9 mouse cellular contexts compared by ENCODE assay signal in genomic region chr15:78258246-78258865, GRCm38 (mm10). TPM values are rescaled to one million over a fixed set of nuclear protein-coding genes. Genes with fewer than 3 reads are reported as not detected.
A peak's percentile ranks its signal among the peaks of the same experiment; 100 is the strongest.
DNase-seq lines count a peak whose midpoint lies in the region; ATAC-seq and TF ChIP-seq lines count a peak whose summit lies in the region.
"Had no signal": no experiment of that assay in that cellular context is flagged by ENCODE, and none has a peak within 500 bp of the region (broad histone marks: within the 10 kb centered on the region; RNA-seq: fewer than 3 reads in every experiment).

No protein-coding gene starts in this region.

- H3K9ac ChIP-seq in liver, embryonic 11.5 days (ENCODE audit: low read depth, low read length), result no peak overlapping the region
- H3K9ac ChIP-seq in forebrain, embryonic 11.5 days (ENCODE audit: low read length), result no peak overlapping the region
- no peak overlapping the region for H3K9ac ChIP-seq in hindbrain, postnatal 0 days (replicated peaks; ENCODE audit: low read length)
- H3K9ac ChIP-seq: hindbrain, embryonic 15.5 days had no signal

- H3K27me3 ChIP-seq in liver, embryonic 11.5 days (replicated peaks; ENCODE audit: control insufficient read depth, insufficient read depth, low read length), result 0 out of 2 replicates have a peak, but pooled peaks cover 2% of the 10 kb centered on the region
- no peaks in the 10 kb centered on the region for H3K27me3 ChIP-seq in small intestine, adult 2 months (ENCODE audit: control insufficient read depth, insufficient read depth, low read length)
- H3K27me3 ChIP-seq in forebrain, embryonic 11.5 days (ENCODE audit: control insufficient read depth, insufficient read depth, low read length), result no peaks in the 10 kb centered on the region
- H3K27me3 ChIP-seq in hindbrain, postnatal 0 days (ENCODE audit: insufficient read depth, low read length), result no peaks in the 10 kb centered on the region

- no peaks in the 10 kb centered on the region for H3K9me3 ChIP-seq in liver, embryonic 11.5 days (ENCODE audit: control insufficient read depth, low read length)
- no peaks in the 10 kb centered on the region for H3K9me3 ChIP-seq in forebrain, embryonic 11.5 days (ENCODE audit: control insufficient read depth, low read length)
- H3K9me3 ChIP-seq in hindbrain, postnatal 0 days (ENCODE audit: low read length), result no peaks in the 10 kb centered on the region
- H3K9me3 ChIP-seq: hindbrain, embryonic 15.5 days had no signal

- DNase-seq in left cerebral cortex, postnatal 25 days (ENCODE audit: low spot score in 2 of 2), result peak; percentile 5 to 21
- no peak for DNase-seq in left cerebral cortex, adult 2 months (ENCODE audit: extremely low spot score in 1 of 2, low spot score in 2 of 2)
- DNase-seq in heart, adult 18-20 months, result peak; percentile 34 to 76
- DNase-seq in liver, embryonic 11.5 days (ENCODE audit: low spot score), result no peak
- DNase-seq in forebrain, embryonic 11.5 days (ENCODE audit: low spot score), result no peak
- no peak for DNase-seq in hindbrain, postnatal 0 days (ENCODE audit: low spot score)

- no peak for TF ChIP-seq POLR2A in small intestine, adult 2 months (IDR thresholded peaks at IDR 0.05; ENCODE audit: low read depth, low read length)

- TF ChIP-seq CTCF in left cerebral cortex, adult 2 months (IDR thresholded peaks at IDR 0.05), result no peak
- TF ChIP-seq CTCF in small intestine, adult 2 months (IDR thresholded peaks at IDR 0.05; ENCODE audit: extremely low read depth, insufficient read length, insufficient replicate concordance, low read depth, low read length), result no peak
- no peak for TF ChIP-seq CTCF in hindbrain, postnatal 0 days (IDR thresholded peaks at IDR 0.05; ENCODE audit: low read depth)

- H3K27ac ChIP-seq in left cerebral cortex, adult 2 months, result no peak overlapping the region
- H3K27ac ChIP-seq in liver, embryonic 11.5 days (ENCODE audit: low read depth, low read length), result peak overlapping the region; percentile 55
- H3K27ac ChIP-seq in small intestine, adult 2 months (ENCODE audit: insufficient read depth, low read depth, low read length), result peak overlapping the region; percentile 67
- H3K27ac ChIP-seq in forebrain, embryonic 11.5 days (ENCODE audit: low read depth, low read length), result no peak overlapping the region
- H3K27ac ChIP-seq in hindbrain, postnatal 0 days, result no peak overlapping the region

- H3K4me1 ChIP-seq in liver, embryonic 11.5 days (replicated peaks; ENCODE audit: control insufficient read depth, insufficient read depth, low read length), result peaks cover 13% of the 10 kb centered on the region
- H3K4me1 ChIP-seq in small intestine, adult 2 months (ENCODE audit: control insufficient read depth, insufficient read depth, insufficient read length, low read length), result no peaks in the 10 kb centered on the region
- H3K4me1 ChIP-seq in forebrain, embryonic 11.5 days (replicated peaks; ENCODE audit: control insufficient read depth, insufficient read depth, low read length), result no peaks in the 10 kb centered on the region
- H3K4me1 ChIP-seq in hindbrain, postnatal 0 days (ENCODE audit: insufficient read depth, low read length), result no peaks in the 10 kb centered on the region
- H3K4me1 ChIP-seq: hindbrain, embryonic 15.5 days had no signal

- intact Hi-C loops in left cerebral cortex, postnatal 25 days (cut with DNase I), result loop anchor here (5.0 kb wide), 2 partner anchors 64 to 164 kb away; no protein-coding TSS in a partner anchor
- intact Hi-C loops in left cerebral cortex, adult 2 months (cut with DNase I), result loop anchor here (1.0 kb wide), 1 partner anchor 82 kb away; no protein-coding TSS in a partner anchor

- no peaks in the 10 kb centered on the region for H3K36me3 ChIP-seq in liver, embryonic 11.5 days (ENCODE audit: control insufficient read depth, insufficient read depth, low read length)
- no peaks in the 10 kb centered on the region for H3K36me3 ChIP-seq in small intestine, adult 2 months (ENCODE audit: control insufficient read depth, insufficient read depth, low read length)
- H3K36me3 ChIP-seq in forebrain, embryonic 11.5 days (ENCODE audit: control insufficient read depth, insufficient read depth, low read length), result no peaks in the 10 kb centered on the region
- no peaks in the 10 kb centered on the region for H3K36me3 ChIP-seq in hindbrain, postnatal 0 days (ENCODE audit: insufficient read depth, low read length)
- H3K36me3 ChIP-seq: hindbrain, embryonic 15.5 days had no signal

- no peak for ATAC-seq in liver, embryonic 11.5 days (replicated peaks; ENCODE audit: low FRiP score)
- no peak for ATAC-seq in forebrain, embryonic 11.5 days (replicated peaks; ENCODE audit: low FRiP score)
- no peak for ATAC-seq in hindbrain, postnatal 0 days
- no peak for ATAC-seq in megakaryocyte-erythroid progenitor cell, adult 5-6 weeks (replicated peaks; ENCODE audit: low FRiP score, low TSS enrichment, poor library complexity, severe bottlenecking)

- 53% methylated on average over 10 of the region's 10 CpGs for WGBS in liver, embryonic 11.5 days
- WGBS in small intestine, adult 2 months, result 67% methylated on average over 10 of the region's 10 CpGs
- 76% methylated on average over 10 of the region's 10 CpGs for WGBS in forebrain, embryonic 11.5 days
- WGBS in hindbrain, postnatal 0 days, result 82% methylated on average over 10 of the region's 10 CpGs

- no peak overlapping the region for H3K4me3 ChIP-seq in left cerebral cortex, adult 2 months
- H3K4me3 ChIP-seq in liver, embryonic 11.5 days (ENCODE audit: low read depth, low read length), result no peak overlapping the region
- H3K4me3 ChIP-seq in small intestine, adult 2 months (ENCODE audit: low read depth, low read length), result no peak overlapping the region
- H3K4me3 ChIP-seq in forebrain, embryonic 11.5 days (ENCODE audit: low read depth, low read length), result no peak overlapping the region
- no peak overlapping the region for H3K4me3 ChIP-seq in hindbrain, postnatal 0 days (ENCODE audit: low read length)
- H3K4me3 ChIP-seq: hindbrain, embryonic 15.5 days had no signal

- no peak overlapping the region for H3K4me2 ChIP-seq in liver, embryonic 11.5 days
- no peak overlapping the region for H3K4me2 ChIP-seq in forebrain, embryonic 11.5 days (ENCODE audit: low read depth, low read length, severe bottlenecking)
- no peak overlapping the region for H3K4me2 ChIP-seq in hindbrain, postnatal 0 days (ENCODE audit: low read depth, low read length)
- H3K4me2 ChIP-seq: hindbrain, embryonic 15.5 days had no signal

RNA-seq across cellular contexts. Expression of gene Ncf4, which starts 13.8 kb away (rescaled TPM):
- 1 to 10 TPM in 1 of 2 experiments, under 1 TPM in 1; 0.89 to 1.7 TPM for total RNA-seq in left cerebral cortex, postnatal 25 days (2021)
- total RNA-seq in left cerebral cortex, adult 2 months (2021), result 1 to 10 TPM; 1.2 to 1.4 TPM
- 1 to 10 TPM; 2.0 to 2.8 TPM for total RNA-seq in heart, adult 18-20 months (2021)
- polyA plus RNA-seq in liver, embryonic 11.5 days (2014; fragmentation: Nextera tagmentation; extraction: Ambion mirVana), result 18.8 and 19.8 TPM in 2 replicates
- polyA plus RNA-seq in small intestine, adult 2 months (2012; rRNA removed), result 11.7 and 14.6 TPM in 2 replicates
- 4.7 and 8.2 TPM in 2 replicates for polyA plus RNA-seq in forebrain, embryonic 11.5 days (2014; fragmentation: Nextera tagmentation; extraction: Ambion mirVana)
- 0.86 and 3.0 TPM in 2 replicates for total RNA-seq in hindbrain, postnatal 0 days (2014; rRNA removed)
- 1.1 and 1.6 TPM in 2 replicates for polyA plus RNA-seq in hindbrain, postnatal 0 days (2015; fragmentation: Nextera tagmentation; extraction: Ambion mirVana)
- 2.9 and 6.6 TPM in 2 replicates for total RNA-seq in megakaryocyte-erythroid progenitor cell, adult 5-6 weeks (2014; fragmentation: Nextera tagmentation)
- total RNA-seq in megakaryocyte-erythroid progenitor cell, adult 5-6 weeks (2017), result 4.8 TPM in 2 replicates

RNA-seq across cellular contexts. Expression of gene Csf2rb2, which starts 47.2 kb away (rescaled TPM):
- under 1 TPM; 0.60 to 0.69 TPM for total RNA-seq in left cerebral cortex, postnatal 25 days (2021)
- total RNA-seq in left cerebral cortex, adult 2 months (2021), result under 1 TPM; 0.41 to 0.54 TPM
- total RNA-seq in heart, adult 18-20 months (2021), result 1 to 10 TPM in 1 of 2 experiments, under 1 TPM in 1; 0.37 to 2.5 TPM
- 1.5 and 1.8 TPM in 2 replicates for polyA plus RNA-seq in liver, embryonic 11.5 days (2014; fragmentation: Nextera tagmentation; extraction: Ambion mirVana)
- 2.4 and 3.5 TPM in 2 replicates for polyA plus RNA-seq in small intestine, adult 2 months (2012; rRNA removed)
- 0.17 and 0.40 TPM in 2 replicates for polyA plus RNA-seq in forebrain, embryonic 11.5 days (2014; fragmentation: Nextera tagmentation; extraction: Ambion mirVana)
- 0.07 and 0.10 TPM in 2 replicates for total RNA-seq in hindbrain, postnatal 0 days (2014; rRNA removed)
- 0.18 and 0.21 TPM in 2 replicates for polyA plus RNA-seq in hindbrain, postnatal 0 days (2015; fragmentation: Nextera tagmentation; extraction: Ambion mirVana)
- total RNA-seq in megakaryocyte-erythroid progenitor cell, adult 5-6 weeks (2014; fragmentation: Nextera tagmentation), result 2.4 TPM in 1 of 2 replicates, not detected in the other
- total RNA-seq in megakaryocyte-erythroid progenitor cell, adult 5-6 weeks (2017), result 0.30 TPM in 1 of 2 replicates, not detected in the other

RNA-seq across cellular contexts. Expression of gene Pvalb, which starts 52.2 kb away (rescaled TPM):
- total RNA-seq in left cerebral cortex, postnatal 25 days (2021), result 10 to 100 TPM; 88.7 to 95.1 TPM
- total RNA-seq in left cerebral cortex, adult 2 months (2021), result 10 to 100 TPM; 96.5 to 97.2 TPM
- under 1 TPM; 0.57 to 0.93 TPM for total RNA-seq in heart, adult 18-20 months (2021)
- polyA plus RNA-seq in liver, embryonic 11.5 days (2014; fragmentation: Nextera tagmentation; extraction: Ambion mirVana), result not detected in 2 replicates
- not detected in 2 replicates for polyA plus RNA-seq in small intestine, adult 2 months (2012; rRNA removed)
- not detected in 2 replicates for polyA plus RNA-seq in forebrain, embryonic 11.5 days (2014; fragmentation: Nextera tagmentation; extraction: Ambion mirVana)
- total RNA-seq in hindbrain, postnatal 0 days (2014; rRNA removed), result 1.7 and 1.9 TPM in 2 replicates
- 7.6 and 11.3 TPM in 2 replicates for polyA plus RNA-seq in hindbrain, postnatal 0 days (2015; fragmentation: Nextera tagmentation; extraction: Ambion mirVana)
- not detected in 2 replicates for total RNA-seq in megakaryocyte-erythroid progenitor cell, adult 5-6 weeks (2014; fragmentation: Nextera tagmentation)
- not detected in 2 replicates for total RNA-seq in megakaryocyte-erythroid progenitor cell, adult 5-6 weeks (2017)

Comparison
In these comparisons a context has a peak if more than half of its experiments do, and no peak if none do; other contexts are left out.
1. DNase-seq: peak in left cerebral cortex, postnatal 25 days (2 of 2) and heart, adult 18-20 months (2 of 2); none in left cerebral cortex, adult 2 months (0 of 2), liver, embryonic 11.5 days (single experiment), forebrain, embryonic 11.5 days (single experiment) and hindbrain, postnatal 0 days (single experiment).
2. H3K27ac ChIP-seq: peak in liver, embryonic 11.5 days (single experiment) and small intestine, adult 2 months (single experiment); none in left cerebral cortex, adult 2 months (single experiment), forebrain, embryonic 11.5 days (single experiment) and hindbrain, postnatal 0 days (single experiment).
3. RNA of gene Pvalb, which starts 52.2 kb away (total RNA-seq): 96.5 to 97.2 TPM in left cerebral cortex, adult 2 months and 88.7 to 95.1 TPM in left cerebral cortex, postnatal 25 days; 1.7 to 1.9 TPM in hindbrain, postnatal 0 days, 0.57 to 0.93 TPM in heart, adult 18-20 months and not detected in megakaryocyte-erythroid progenitor cell, adult 5-6 weeks; every median in the first group is over 10 times any median in the second.